Mouse (Mus musculus): Measurements from ENCODE around the gene Cdk16.

DNA sequence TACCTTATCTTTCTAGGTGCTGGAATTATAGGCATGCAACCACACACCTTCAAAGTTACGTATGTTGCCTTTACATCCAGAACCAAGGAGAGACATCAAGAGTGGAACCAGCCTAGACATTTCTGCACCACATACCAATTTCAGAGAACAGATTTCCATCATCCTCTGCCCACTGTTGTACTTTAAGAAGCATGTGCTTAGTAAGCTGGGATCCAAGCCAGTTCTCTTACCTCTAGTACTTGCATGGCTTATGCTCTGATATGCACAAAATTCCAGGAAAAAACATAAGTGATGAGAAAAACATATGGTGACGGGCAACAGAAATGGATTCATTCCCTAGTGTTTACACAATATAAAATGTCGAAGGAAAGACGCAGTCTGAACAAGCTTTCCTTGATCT is 48.7 kb downstream of the Cdk16 start:
- TF ChIP-seq CTCF (IDR thresholded peaks at IDR 0.05; ENCODE audit: insufficient read depth, low read length), result no peak
- TF ChIP-seq POLR2A (IDR thresholded peaks at IDR 0.05; ENCODE audit: borderline replicate concordance, extremely low read depth, low read depth, low read length), result no peak
